Mouse (Mus musculus) embryonic facial prominence, embryonic 14.5 days (tissue): ENCODE results near the gene Macrod2. TPM values are rescaled to one million over a fixed set of nuclear protein-coding genes. Genes with fewer than 3 reads are reported as not detected.

Experiments
- ATAC-seq: fragments of 200-750 bp; cut with Nextera tagmentation; 2 replicates; pipeline ENCODE4 v1.8.0; 2017; ENCODE audit warnings: low read depth, moderate number of reproducible peaks, moderate TSS enrichment
- DNase-seq: peaks from one replicate; pipeline ENCODE4 v3.0.0-alpha.2; 2015; ENCODE audit warnings: low spot score
- H3K27ac ChIP-seq: fragments of 300-500 bp; sonication (generic); replicated peaks from 2 replicates; pipeline ENCODE4 v1.5.1; 2014; ENCODE audit warnings: low read depth, mild to moderate bottlenecking, low read length, moderate library complexity
- H3K27me3 ChIP-seq: fragments of 300-500 bp; sonication (generic); replicated peaks from 2 replicates; pipeline ENCODE4 v1.6.1; 2014; ENCODE audit warnings: low read length; ENCODE audit not compliant: control insufficient read depth, insufficient read depth
- H3K36me3 ChIP-seq: fragments of 300-500 bp; sonication (generic); 2 replicates; pipeline ENCODE4 v1.6.1; 2014; ENCODE audit warnings: low read length, mixed read lengths; ENCODE audit not compliant: control insufficient read depth, insufficient read depth
- H3K4me1 ChIP-seq: fragments of 300-500 bp; sonication (generic); 2 replicates; pipeline ENCODE4 v1.6.1; 2014; ENCODE audit warnings: antibody characterized with exemption, low read length; ENCODE audit not compliant: control insufficient read depth, insufficient read depth
- H3K4me2 ChIP-seq: fragments of 300-500 bp; sonication (generic); 2 replicates; pipeline ENCODE4 v1.6.1; 2014; ENCODE audit warnings: low read depth, mild to moderate bottlenecking, low read length, moderate library complexity, mixed read lengths
- H3K4me3 ChIP-seq: fragments of 300-500 bp; sonication (generic); 2 replicates; pipeline ENCODE4 v1.5.1; 2014; ENCODE audit warnings: low read depth, mild to moderate bottlenecking, low read length
- H3K9ac ChIP-seq: fragments of 300-500 bp; sonication (generic); 2 replicates; pipeline ENCODE4 v1.6.1; 2014; ENCODE audit warnings: low read depth, mild to moderate bottlenecking, low read length, moderate library complexity, mixed read lengths
- H3K9me3 ChIP-seq: fragments of 300-500 bp; sonication (generic); 2 replicates; pipeline ENCODE4 v1.6.1; 2016; ENCODE audit warnings: low read length; ENCODE audit not compliant: control insufficient read depth
- WGBS: fragments of 180-500 bp; shearing (Covaris S2); extraction: QIAGEN DNeasy Blood & Tissue Kit; methylation state at CpG from one replicate; pipeline ENCODE4 v1.1.7; 2014; 5-methylcytosine and 5-hydroxymethylcytosine counted together
- polyA plus RNA-seq: library from polyadenylated mRNA; unstranded; fragments of >200 nt; fragmentation: Nextera tagmentation; extraction: Ambion mirVana; gene quantifications from 2 replicates; pipeline ENCODE4 v1.2.1, GENCODE M21; 2014

Macrod2 gene
- polyA plus RNA-seq = 25.6 and 29.2 TPM in 2 replicates

- peak within 1 kb of the TSS; percentile 97 for H3K4me2 ChIP-seq
- peaks cover 3% of the 10 kb centered on the region; the same call in 1 of the 2 replicates for H3K27me3 ChIP-seq
- DNase-seq = peak; percentile 99
- 3% methylated on average over 19 of the region's 47 CpGs for WGBS
- peak within 1 kb of the TSS; percentile 80 for H3K4me3 ChIP-seq
- no peak within 1 kb of the TSS for H3K27ac ChIP-seq
- peak within 1 kb of the TSS; percentile 71 for H3K9ac ChIP-seq
- no peaks in the 10 kb centered on the region for H3K9me3 ChIP-seq
- no peaks in the 10 kb centered on the region for H3K4me1 ChIP-seq
- ATAC-seq = peak; percentile 100
- H3K36me3 ChIP-seq = no peaks in the 10 kb centered on the region
These were observed at the start of gene Macrod2 for GRCm38 (mm10) chr2:140395179-140395578. TSS of gene Macrod2 (plus strand) at chr2:140395309.

DNA sequence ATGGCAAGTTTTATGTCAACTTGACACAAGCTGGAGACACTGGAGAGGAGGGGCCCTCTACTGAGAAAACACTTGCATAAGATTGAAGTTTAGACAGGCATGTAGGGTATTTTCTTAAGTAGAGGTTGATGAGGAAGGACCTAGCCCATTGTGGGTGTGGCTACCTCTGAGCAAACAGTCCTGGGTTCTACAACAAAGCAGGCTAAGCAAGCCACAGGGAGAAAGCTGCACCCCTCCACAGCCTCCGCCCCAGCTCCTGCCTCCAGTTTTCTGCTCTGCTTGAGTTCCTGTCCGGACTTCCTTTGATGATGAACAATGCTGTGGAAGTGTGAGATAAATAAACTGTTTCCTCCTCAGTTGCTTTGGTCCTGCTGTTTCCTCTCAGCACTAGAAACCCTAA is 35.2 kb upstream of the Macrod2 start:
- no peaks in the 10 kb centered on the region for H3K36me3 ChIP-seq
- ATAC-seq = no peak
- 57% methylated on average over 2 of the region's 2 CpGs for WGBS
- no peaks in the 10 kb centered on the region for H3K9me3 ChIP-seq
- H3K9ac ChIP-seq = no peak overlapping the region
- H3K4me2 ChIP-seq = no peak overlapping the region
- H3K4me3 ChIP-seq = no peak overlapping the region
- no peaks in the 10 kb centered on the region for H3K4me1 ChIP-seq
- no peak overlapping the region for H3K27ac ChIP-seq
- no peaks in the 10 kb centered on the region for H3K27me3 ChIP-seq
- DNase-seq = no peak

- peak; percentile 39; the same call in 1 of the 2 replicates for ATAC-seq
- Histone ChIP-seq H3K27ac (no peak overlapping the region), H3K9me3 (no peaks in the 10 kb centered on the region), H3K36me3 (no peaks in the 10 kb centered on the region), H3K9ac (no peak overlapping the region), H3K27me3 (no peaks in the 10 kb centered on the region), H3K4me3 (no peak overlapping the region), H3K4me2 (no peak overlapping the region), H3K4me1 (no peaks in the 10 kb centered on the region)
- WGBS = 69% methylated on average over 1 of the region's 1 CpGs
- no peak for DNase-seq
These were observed 30.3 kb upstream of the Macrod2 start for GRCm38 (mm10) chr2:140364804-140365203.

DNA sequence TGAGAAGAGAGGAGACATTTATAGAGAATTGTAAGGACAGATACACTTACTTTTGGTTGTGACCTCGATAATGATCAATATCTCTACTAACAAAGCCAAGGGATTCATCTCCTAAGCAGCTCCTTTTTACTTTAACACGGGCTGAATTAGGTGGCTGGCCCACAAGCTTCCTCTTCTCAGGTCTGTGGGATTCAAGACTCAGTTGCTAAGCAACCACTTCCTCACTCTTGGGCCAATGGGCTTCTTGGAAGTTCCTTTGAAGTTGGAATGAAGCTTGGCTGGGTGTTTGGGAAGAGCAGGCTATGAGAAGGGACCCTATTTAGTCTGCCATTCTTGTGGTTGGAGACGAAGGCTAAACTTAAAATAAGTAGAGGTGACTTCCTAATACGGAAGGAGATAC is 5.6 kb upstream of the Macrod2 start, which contains the start of gene Sel1l2:
Sel1l2 (minus strand) TSS at position 182 of the 400 bp plus-strand sequence.
- no peaks in the 10 kb centered on the region for H3K9me3 ChIP-seq
- DNase-seq (no peak), ATAC-seq (no peak)
- no peaks in the 10 kb centered on the region for H3K36me3 ChIP-seq
- 45% methylated on average over 4 of the region's 4 CpGs for WGBS
- H3K4me2 ChIP-seq = no peak within 1 kb of the TSS
- no peak within 1 kb of the TSS for H3K4me3 ChIP-seq
- H3K27me3 ChIP-seq = no peaks in the 10 kb centered on the region
- no peak within 1 kb of the TSS for H3K27ac ChIP-seq
- no peaks in the 10 kb centered on the region for H3K4me1 ChIP-seq
- H3K9ac ChIP-seq = no peak within 1 kb of the TSS

GRCm38 (mm10) chr2:140395744-140396231 is 679 bp downstream of the Macrod2 start:
- Histone ChIP-seq H3K4me2 (peak overlapping the region; percentile 97), H3K27ac (no peak overlapping the region), H3K27me3 (peaks cover 3% of the 10 kb centered on the region; the same call in 1 of the 2 replicates), H3K4me3 (peak overlapping the region; percentile 80), H3K9ac (peak overlapping the region; percentile 71), H3K4me1 (no peaks in the 10 kb centered on the region), H3K36me3 (no peaks in the 10 kb centered on the region), H3K9me3 (no peaks in the 10 kb centered on the region)
- ATAC-seq = peak; percentile 75
- DNase-seq = peak; percentile 12
- WGBS = 2% methylated on average over 15 of the region's 58 CpGs

DNA sequence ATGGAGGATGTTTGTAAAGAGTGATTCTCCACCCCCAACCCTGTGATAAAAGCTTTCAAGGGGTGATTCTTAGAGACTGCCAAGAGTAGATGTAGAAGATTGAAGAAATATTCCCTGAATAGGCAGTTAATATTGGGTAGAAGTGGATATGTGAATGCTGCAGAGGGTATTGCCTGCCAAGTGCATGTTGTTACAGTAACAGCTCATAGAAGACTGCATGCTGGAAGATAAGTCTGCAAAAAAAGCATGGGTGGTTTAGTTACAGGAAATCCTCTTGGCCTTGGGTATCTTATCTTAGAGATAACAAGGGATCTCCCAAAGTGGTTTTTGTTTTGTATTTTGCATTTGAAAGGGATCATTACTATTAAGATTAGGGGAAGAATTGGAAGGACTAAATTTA is 30.7 kb downstream of the Macrod2 start:
- H3K36me3 ChIP-seq = no peaks in the 10 kb centered on the region
- no peak overlapping the region for H3K27ac ChIP-seq
- no peak overlapping the region for H3K4me2 ChIP-seq
- DNase-seq = no peak
- H3K9me3 ChIP-seq = no peaks in the 10 kb centered on the region
- no peak for ATAC-seq
- H3K4me1 ChIP-seq = no peaks in the 10 kb centered on the region
- H3K9ac ChIP-seq = no peak overlapping the region
- no peak overlapping the region for H3K4me3 ChIP-seq
- H3K27me3 ChIP-seq = no peaks in the 10 kb centered on the region

GRCm38 (mm10) chr2:140427283-140427682 is 32.2 kb downstream of the Macrod2 start:
- peak; percentile 70 for DNase-seq
- Histone ChIP-seq H3K4me1 (no peaks in the 10 kb centered on the region), H3K9me3 (no peaks in the 10 kb centered on the region), H3K4me2 (no peak overlapping the region), H3K27me3 (no peaks in the 10 kb centered on the region), H3K9ac (no peak overlapping the region), H3K4me3 (no peak overlapping the region), H3K36me3 (no peaks in the 10 kb centered on the region), H3K27ac (no peak overlapping the region)
- no peak for ATAC-seq
- 15% methylated on average over 4 of the region's 4 CpGs for WGBS

- Histone ChIP-seq H3K36me3 (no peaks in the 10 kb centered on the region), H3K9ac (no peak overlapping the region), H3K4me3 (no peak overlapping the region), H3K27ac (no peak overlapping the region), H3K27me3 (no peaks in the 10 kb centered on the region), H3K4me1 (no peaks in the 10 kb centered on the region), H3K9me3 (no peaks in the 10 kb centered on the region), H3K4me2 (no peak overlapping the region)
- DNase-seq = peak; percentile 13
- ATAC-seq = no peak
- 51% methylated on average over 4 of the region's 4 CpGs for WGBS
These were observed 44.0 kb downstream of the Macrod2 start for GRCm38 (mm10) chr2:140439081-140439480.

DNA sequence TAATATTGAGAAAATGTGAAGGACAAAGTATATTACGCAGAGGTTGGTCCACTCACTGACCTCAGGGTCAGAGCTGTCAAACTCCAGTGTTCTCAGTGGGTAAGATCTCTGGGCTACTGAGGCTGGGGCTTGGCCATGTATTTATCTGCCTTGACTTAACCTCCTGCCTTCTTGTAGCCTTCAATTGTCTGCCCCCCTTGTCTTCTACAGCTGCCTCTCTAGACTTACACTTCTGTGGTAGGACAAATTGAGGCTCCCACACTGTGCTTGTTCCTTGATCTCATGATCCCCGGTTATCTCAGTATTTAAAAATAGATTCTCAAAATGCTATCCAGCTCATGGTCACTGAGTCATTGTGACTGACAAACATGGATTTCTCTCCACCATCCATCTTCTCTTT is 53.5 kb downstream of the Macrod2 start:
- Histone ChIP-seq H3K9ac (no peak overlapping the region), H3K4me1 (no peaks in the 10 kb centered on the region), H3K27me3 (no peaks in the 10 kb centered on the region), H3K27ac (no peak overlapping the region), H3K4me2 (no peak overlapping the region), H3K4me3 (no peak overlapping the region), H3K9me3 (no peaks in the 10 kb centered on the region), H3K36me3 (no peaks in the 10 kb centered on the region)
- DNase-seq (no peak), ATAC-seq (no peak)
- WGBS = 83% methylated on average over 2 of the region's 2 CpGs
